Mouse (Mus musculus) adrenal gland, adult (tissue): ENCODE data around the gene Sipa1l2.
"Not testable (repeated sequence)": the region's sequence is repeated elsewhere in the genome, so short reads cannot be mapped to it uniquely, and the experiment has no call there.

Experiments
- DNase-seq, 2 experiments: peaks; one replicate each; pipeline ENCODE4 v3.0.0; 2022 to 2023; ENCODE audit warnings: low spot score in 1 of 2; ENCODE audit not compliant: inconsistent age in 2 of 2

Sipa1l2 gene

GRCm38 (mm10) chr8:125542893-125543613 is 26.6 kb downstream of the Sipa1l2 start:
- DNase-seq, result no peak

DNA sequence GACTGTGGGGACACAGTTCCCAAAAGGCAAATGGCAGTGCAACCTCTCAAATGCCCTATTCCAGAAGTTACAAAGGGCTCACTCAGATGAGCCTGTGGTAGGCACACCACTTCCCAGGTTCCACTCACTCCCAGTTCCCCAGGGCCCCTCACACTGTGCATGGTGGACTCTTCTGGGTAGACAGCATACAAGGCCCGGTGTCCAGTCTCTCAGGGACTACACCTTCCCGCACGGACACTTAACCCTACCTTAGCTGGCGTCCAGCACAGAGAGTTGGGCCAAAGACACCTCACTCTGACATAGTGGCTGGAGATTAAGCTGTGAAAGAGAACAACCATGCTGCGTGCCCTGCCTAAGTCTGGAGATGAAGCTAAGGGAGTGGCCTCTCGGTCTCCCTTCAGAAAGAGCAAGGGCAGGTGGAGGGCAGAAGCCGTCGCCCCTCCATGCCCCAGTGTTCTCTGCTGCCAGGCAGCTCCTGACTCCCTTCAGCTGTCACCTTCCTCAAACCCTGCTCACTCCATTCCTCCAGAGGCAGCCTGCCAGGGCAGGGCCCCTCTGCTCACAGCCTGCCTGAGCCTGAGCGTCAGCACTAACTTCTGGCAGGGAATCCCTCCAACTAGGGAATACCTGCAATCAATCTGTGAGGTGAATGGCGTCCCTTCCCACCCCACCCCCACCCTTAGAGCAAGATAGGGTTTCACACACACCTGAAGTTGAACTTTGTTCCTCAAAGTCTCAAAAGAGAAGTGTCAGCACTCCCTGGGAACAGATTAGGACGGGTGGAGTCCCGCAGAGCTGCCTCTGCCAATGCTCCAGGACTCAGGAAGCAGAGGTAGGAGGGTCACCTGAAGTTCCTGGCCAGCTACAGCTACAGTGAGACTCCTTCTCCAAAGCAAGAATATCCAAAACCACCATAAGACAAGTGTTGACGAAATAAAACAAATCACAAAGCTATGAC is 30.3 kb downstream of the Sipa1l2 start:
- DNase-seq, result peak in 1 of 2 experiments; percentile 47

DNA sequence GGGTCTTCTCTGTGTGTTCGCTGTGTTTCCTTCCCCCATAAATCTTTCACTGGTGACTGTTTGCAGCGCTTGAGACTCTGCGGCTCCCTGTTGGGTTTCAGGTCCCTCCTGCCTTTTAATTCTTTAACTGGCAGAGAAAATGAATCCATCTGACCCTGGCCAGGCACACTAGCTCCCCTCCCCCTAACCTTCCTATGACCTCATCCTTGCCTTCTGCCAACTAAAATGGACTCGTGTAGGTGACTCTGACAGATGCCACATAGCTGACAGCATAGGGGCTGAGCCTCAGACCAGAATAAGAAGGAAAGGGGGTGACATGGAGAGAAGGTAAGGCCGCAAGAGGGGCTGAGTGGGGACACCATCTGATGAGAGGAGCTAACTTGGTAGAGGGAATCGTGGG is 31.3 kb downstream of the Sipa1l2 start:
- peak; percentile 79 to 94 for DNase-seq

- DNase-seq, result no peak
Measured at GRCm38 (mm10) chr8:125533709-125534108, 35.9 kb downstream of the Sipa1l2 start.

- DNase-seq, result peak; percentile 75 to 88
Measured at GRCm38 (mm10) chr8:125532953-125533352, 36.7 kb downstream of the Sipa1l2 start.

- DNase-seq, result no peak
Measured at GRCm38 (mm10) chr8:125532177-125532576, 37.4 kb downstream of the Sipa1l2 start.

GRCm38 (mm10) chr8:125531640-125532039 is 38.0 kb downstream of the Sipa1l2 start:
- peak in 1 of 2 experiments; percentile 44 for DNase-seq

- DNase-seq, result no peak
Measured at GRCm38 (mm10) chr8:125531088-125531438, 38.5 kb downstream of the Sipa1l2 start.

GRCm38 (mm10) chr8:125530187-125531087 is 39.2 kb downstream of the Sipa1l2 start:
- DNase-seq, result no peak

DNA sequence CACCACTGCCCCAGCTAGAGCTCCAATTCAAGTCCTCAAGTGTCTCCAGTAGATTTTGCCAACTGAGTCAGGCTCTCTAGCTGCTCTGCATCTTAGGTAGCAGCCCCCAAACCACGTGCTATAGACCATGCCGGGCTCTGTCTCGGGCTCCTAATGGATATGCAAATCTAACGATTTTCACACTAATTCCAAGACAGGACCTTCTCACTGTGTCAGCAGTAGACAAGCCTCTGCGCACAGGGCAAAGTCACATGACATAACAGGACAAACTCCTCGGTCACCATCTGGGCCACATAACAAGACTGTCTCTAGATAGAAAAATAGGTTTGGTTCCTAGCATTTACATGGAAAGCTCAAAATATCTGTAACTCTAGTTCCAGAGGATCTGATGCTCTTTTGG is 40.6 kb downstream of the Sipa1l2 start:
- DNase-seq, result peak in 1 of 2 experiments; percentile 30

GRCm38 (mm10) chr8:125527941-125528340 is 41.7 kb downstream of the Sipa1l2 start:
- no peak for DNase-seq

- no peak for DNase-seq
Measured at GRCm38 (mm10) chr8:125526999-125527398, 42.6 kb downstream of the Sipa1l2 start.

DNA sequence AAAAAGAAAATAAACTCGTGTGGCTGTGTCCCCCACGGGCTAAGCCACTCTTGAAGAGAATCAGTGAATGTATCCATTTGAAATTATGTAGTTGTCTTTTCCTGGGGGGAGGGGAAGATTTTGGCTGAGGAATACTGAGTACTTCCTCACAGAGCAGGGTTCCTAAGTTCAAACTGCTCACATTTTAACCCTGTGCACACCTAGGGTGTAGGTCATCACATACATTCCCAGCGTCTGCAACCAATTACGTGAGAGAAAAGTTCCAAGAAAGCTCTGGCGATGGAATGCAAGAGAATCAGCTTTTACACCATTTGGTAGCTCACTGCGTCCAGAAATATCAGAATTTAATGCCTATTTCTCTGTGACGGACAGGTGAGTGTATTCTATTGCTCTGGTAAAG is 43.0 kb downstream of the Sipa1l2 start:
- DNase-seq, result no peak

DNA sequence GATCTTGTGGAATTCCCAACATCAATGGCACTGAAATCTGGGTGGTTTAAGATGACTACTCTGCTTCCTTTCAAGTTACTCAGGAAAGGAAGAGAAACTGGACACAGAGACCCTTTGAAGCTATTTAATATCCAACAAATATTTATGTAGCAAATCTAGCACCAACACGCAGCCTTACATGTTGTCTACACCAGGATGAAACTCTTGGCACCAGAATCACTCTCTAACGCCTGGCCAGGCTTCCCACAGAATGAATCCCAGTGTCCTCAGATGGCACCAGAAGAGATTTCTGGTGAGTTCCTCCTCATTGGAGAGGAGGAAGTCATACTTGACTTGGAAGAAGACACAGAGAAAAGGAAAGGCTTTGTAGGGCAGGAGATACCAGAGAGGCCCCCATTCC is 45.1 kb downstream of the Sipa1l2 start:
- DNase-seq, result no peak

GRCm38 (mm10) chr8:125523213-125523612 is 46.4 kb downstream of the Sipa1l2 start:
- DNase-seq, result no peak

- peak in 1 of 2 experiments; percentile 82 for DNase-seq
Measured at GRCm38 (mm10) chr8:125522151-125522550, 47.5 kb downstream of the Sipa1l2 start.

DNA sequence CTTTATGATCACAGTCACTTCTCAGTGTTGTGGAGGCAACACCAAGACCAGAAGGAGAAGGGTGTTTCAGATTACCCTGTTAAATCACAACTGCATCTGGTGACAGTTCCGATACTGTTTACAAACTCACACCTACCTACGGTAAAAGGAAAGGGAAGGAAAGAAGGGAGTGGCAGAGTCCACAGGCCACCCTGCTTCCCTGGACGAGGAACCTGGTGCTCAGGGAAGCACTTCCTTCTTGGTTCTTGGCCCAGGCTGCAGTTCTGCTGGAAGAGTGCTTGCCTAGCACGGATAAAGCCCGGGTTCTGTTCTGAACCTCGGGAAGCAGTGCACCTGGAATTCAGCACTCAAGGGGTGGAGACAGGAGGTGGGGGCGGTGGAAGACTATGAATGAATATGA is 48.5 kb downstream of the Sipa1l2 start:
- DNase-seq, result no peak

GRCm38 (mm10) chr8:125520308-125520707 is 49.3 kb downstream of the Sipa1l2 start:
- not testable (repeated sequence) for DNase-seq

DNA sequence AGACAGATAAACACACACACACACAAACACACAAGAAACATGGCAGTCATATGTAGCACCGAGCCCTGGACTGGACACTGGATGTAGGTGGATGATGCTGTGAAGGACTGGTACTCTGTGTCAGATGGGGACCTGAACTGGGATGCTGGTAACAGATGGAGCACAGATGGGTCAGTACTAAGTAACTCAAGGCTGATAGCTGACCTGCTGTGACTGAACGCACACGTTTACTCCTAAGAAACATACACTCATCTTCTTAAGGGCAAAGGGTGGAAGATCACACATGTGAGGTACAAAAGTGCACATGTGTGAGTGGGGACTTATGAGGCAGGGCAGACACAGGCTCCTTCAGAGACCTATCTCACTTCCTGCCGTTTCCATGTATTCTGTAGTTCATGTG is 50.7 kb downstream of the Sipa1l2 start:
- DNase-seq, result no peak

- peak; percentile 56 to 79 for DNase-seq
Measured at GRCm38 (mm10) chr8:125518301-125518700, 51.3 kb downstream of the Sipa1l2 start.

DNA sequence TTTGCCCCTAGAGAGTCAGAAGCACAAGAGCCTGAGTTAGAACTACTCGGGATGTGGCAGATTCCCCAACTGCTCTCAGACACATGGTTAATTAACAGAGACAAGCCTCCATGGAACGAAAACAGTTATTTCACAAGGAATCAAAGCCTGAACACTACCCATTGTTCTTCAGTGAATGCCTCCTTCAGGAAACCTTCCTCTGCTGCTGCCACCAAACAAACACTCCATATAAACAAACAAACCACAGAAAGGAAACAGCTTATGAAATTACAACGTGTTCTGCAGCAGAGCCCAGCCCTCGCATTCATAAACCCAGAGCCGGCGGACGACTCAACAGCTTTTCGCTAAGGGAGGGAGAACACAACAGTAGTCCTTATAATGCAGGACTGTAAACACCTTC is 52.2 kb downstream of the Sipa1l2 start:
- peak in 1 of 2 experiments; percentile 57 for DNase-seq
